Comparison of ENCODE assay signal across 24 mouse cellular contexts in genomic region chr10:21673831-21674230, GRCm38 (mm10).
DNase-seq lines count a peak whose midpoint lies in the region; ATAC-seq and TF ChIP-seq lines count a peak whose summit lies in the region.
"Had no signal": no experiment of that assay in that cellular context is flagged by ENCODE, and none has a peak within 500 bp of the region (broad histone marks: within the 10 kb centered on the region; RNA-seq: fewer than 3 reads in every experiment).

No protein-coding gene starts in this region.

- TF ChIP-seq POLR2A in small intestine, adult 2 months (IDR thresholded peaks at IDR 0.05; ENCODE audit: low read depth, low read length): no peak

- 40% methylated on average over 1 of the region's 1 CpGs for WGBS in heart, embryonic 11.5 days (ENCODE audit: insufficient replicate concordance)
- 46% methylated on average over 1 of the region's 1 CpGs for WGBS in heart, embryonic 16.5 days
- WGBS in intestine, embryonic 14.5 days: 100% methylated on average over 1 of the region's 1 CpGs
- WGBS in intestine, embryonic 16.5 days: 79% methylated on average over 1 of the region's 1 CpGs
- 85% methylated on average over 1 of the region's 1 CpGs for WGBS in small intestine, adult 2 months

- no peak for TF ChIP-seq CTCF in small intestine, adult 2 months (IDR thresholded peaks at IDR 0.05; ENCODE audit: extremely low read depth, insufficient read length, insufficient replicate concordance, low read depth, low read length)

- H3K9ac ChIP-seq in heart, embryonic 11.5 days (ENCODE audit: low read depth, low read length): no peak overlapping the region
- H3K9ac ChIP-seq in heart, embryonic 16.5 days (ENCODE audit: low read length): no peak overlapping the region
- no peak overlapping the region for H3K9ac ChIP-seq in intestine, embryonic 14.5 days (ENCODE audit: low read length)
- no peak overlapping the region for H3K9ac ChIP-seq in intestine, embryonic 16.5 days (ENCODE audit: low read depth, low read length)
- H3K9ac ChIP-seq: hindbrain, embryonic 15.5 days had no signal

- H3K9me3 ChIP-seq in heart, embryonic 11.5 days (replicated peaks; ENCODE audit: control insufficient read depth, low read length): 0 out of 2 replicates have a peak, but pooled peaks cover 2% of the 10 kb centered on the region
- no peaks in the 10 kb centered on the region; the same call in 1 of the 2 replicates for H3K9me3 ChIP-seq in heart, embryonic 16.5 days (replicated peaks; ENCODE audit: control insufficient read depth, low read length)
- no peaks in the 10 kb centered on the region for H3K9me3 ChIP-seq in intestine, embryonic 14.5 days (ENCODE audit: control insufficient read depth, low read length)
- H3K9me3 ChIP-seq in intestine, embryonic 16.5 days (ENCODE audit: control insufficient read depth, low read length): no peaks in the 10 kb centered on the region
- H3K9me3 ChIP-seq: forebrain, embryonic 10.5 days; G1E; hindbrain, embryonic 15.5 days had no signal

- peak; percentile 74 for DNase-seq in heart, adult 11 months
- DNase-seq in heart, postnatal 10 days: no peak
- DNase-seq in intestine, embryonic 14.5 days (ENCODE audit: low spot score): peak; percentile 10
- DNase-seq: adrenal gland, postnatal 10 days; adrenal gland, postnatal 36 days; B cell, adult 2 months; cerebellum, adult 18-20 months; cerebellum, adult 9-10 months; cerebellum, postnatal 14 days; gastrocnemius, postnatal 25 days; heart, postnatal 14 days; kidney, adult 18-20 months; kidney, adult 9 months had no signal

- intact Hi-C loops in heart, postnatal 10 days (cut with DNase I): loop anchor here (10.0 kb wide), 1 partner anchor 209 kb away; no protein-coding TSS in a partner anchor

- H3K27me3 ChIP-seq in heart, embryonic 11.5 days (ENCODE audit: control insufficient read depth, insufficient read depth, low read length): no peaks in the 10 kb centered on the region
- no peaks in the 10 kb centered on the region for H3K27me3 ChIP-seq in heart, embryonic 16.5 days (ENCODE audit: control insufficient read depth, insufficient read depth, low read length)
- H3K27me3 ChIP-seq in intestine, embryonic 14.5 days (replicated peaks; ENCODE audit: control insufficient read depth, insufficient read depth, low read length): no peaks in the 10 kb centered on the region
- no peaks in the 10 kb centered on the region for H3K27me3 ChIP-seq in intestine, embryonic 16.5 days (replicated peaks; ENCODE audit: control insufficient read depth, insufficient read depth, low read length)
- H3K27me3 ChIP-seq in small intestine, adult 2 months (ENCODE audit: control insufficient read depth, insufficient read depth, low read length): no peaks in the 10 kb centered on the region
- H3K27me3 ChIP-seq: CH12.LX; hindbrain, embryonic 15.5 days; Patski had no signal

- H3K36me3 ChIP-seq in heart, embryonic 11.5 days (ENCODE audit: control insufficient read depth, insufficient read depth, low read length): no peaks in the 10 kb centered on the region
- H3K36me3 ChIP-seq in heart, embryonic 16.5 days (ENCODE audit: control insufficient read depth, insufficient read depth): no peaks in the 10 kb centered on the region
- H3K36me3 ChIP-seq in intestine, embryonic 14.5 days (ENCODE audit: control insufficient read depth, insufficient read depth, low read length): no peaks in the 10 kb centered on the region
- no peaks in the 10 kb centered on the region for H3K36me3 ChIP-seq in intestine, embryonic 16.5 days (ENCODE audit: control insufficient read depth, insufficient read depth, low read length)
- H3K36me3 ChIP-seq in small intestine, adult 2 months (ENCODE audit: control insufficient read depth, insufficient read depth, low read length): no peaks in the 10 kb centered on the region
- H3K36me3 ChIP-seq: forebrain, embryonic 10.5 days; G1E; hindbrain, embryonic 15.5 days had no signal

- no peak overlapping the region for H3K4me3 ChIP-seq in heart, embryonic 11.5 days (ENCODE audit: low read depth, low read length)
- no peak overlapping the region for H3K4me3 ChIP-seq in heart, embryonic 16.5 days (ENCODE audit: low read length)
- H3K4me3 ChIP-seq in intestine, embryonic 14.5 days (ENCODE audit: low read depth, low read length): no peak overlapping the region
- no peak overlapping the region for H3K4me3 ChIP-seq in intestine, embryonic 16.5 days (ENCODE audit: low read length)
- H3K4me3 ChIP-seq in small intestine, adult 2 months (ENCODE audit: low read depth, low read length): no peak overlapping the region
- H3K4me3 ChIP-seq: forebrain, embryonic 10.5 days; heart, adult 2 months; hindbrain, embryonic 15.5 days had no signal

- no peak for ATAC-seq in heart, embryonic 11.5 days (replicated peaks; ENCODE audit: insufficient number of reproducible peaks, low FRiP score, low TSS enrichment)
- ATAC-seq in heart, embryonic 16.5 days (replicated peaks; ENCODE audit: extremely low read depth, insufficient read depth, low FRiP score): 0 out of 2 replicates have a peak, but pooled peaks have one; percentile 10
- no peak for ATAC-seq in intestine, embryonic 14.5 days (replicated peaks; ENCODE audit: low FRiP score, low TSS enrichment, low read depth)
- no peak for ATAC-seq in intestine, embryonic 16.5 days
- ATAC-seq: forebrain, embryonic 14.5 days; Patski had no signal

- no peaks in the 10 kb centered on the region; the same call in 1 of the 2 replicates for H3K4me1 ChIP-seq in heart, embryonic 11.5 days (ENCODE audit: control insufficient read depth, insufficient read depth, low read length)
- peaks cover 23% of the 10 kb centered on the region for H3K4me1 ChIP-seq in heart, embryonic 16.5 days (ENCODE audit: control insufficient read depth, insufficient read depth, low read length)
- no peaks in the 10 kb centered on the region for H3K4me1 ChIP-seq in intestine, embryonic 14.5 days (replicated peaks; ENCODE audit: control insufficient read depth, insufficient read depth, low read length)
- H3K4me1 ChIP-seq in intestine, embryonic 16.5 days (ENCODE audit: control insufficient read depth, insufficient read depth, low read length): 0 out of 2 replicates have a peak, but pooled peaks cover 2% of the 10 kb centered on the region
- peaks cover 9% of the 10 kb centered on the region; the same call in 1 of the 2 replicates for H3K4me1 ChIP-seq in small intestine, adult 2 months (ENCODE audit: control insufficient read depth, insufficient read depth, insufficient read length, low read length)
- H3K4me1 ChIP-seq: hindbrain, embryonic 15.5 days had no signal

- no peak overlapping the region for H3K27ac ChIP-seq in heart, embryonic 11.5 days (ENCODE audit: low read depth, low read length)
- H3K27ac ChIP-seq in heart, embryonic 16.5 days (ENCODE audit: low read length): no peak overlapping the region
- H3K27ac ChIP-seq in intestine, embryonic 14.5 days (ENCODE audit: low read depth): no peak overlapping the region
- H3K27ac ChIP-seq in intestine, embryonic 16.5 days (ENCODE audit: low read length): no peak overlapping the region
- H3K27ac ChIP-seq in small intestine, adult 2 months (ENCODE audit: insufficient read depth, low read depth, low read length): peak overlapping the region; percentile 73
- H3K27ac ChIP-seq: forebrain, embryonic 10.5 days; heart, adult 2 months; hindbrain, embryonic 15.5 days had no signal

- H3K4me2 ChIP-seq in heart, embryonic 11.5 days: no peak overlapping the region
- H3K4me2 ChIP-seq in heart, embryonic 16.5 days (ENCODE audit: low read depth, low read length): no peak overlapping the region
- no peak overlapping the region for H3K4me2 ChIP-seq in intestine, embryonic 14.5 days (ENCODE audit: low read length)
- H3K4me2 ChIP-seq in intestine, embryonic 16.5 days (ENCODE audit: low read depth, low read length): no peak overlapping the region
- H3K4me2 ChIP-seq: hindbrain, embryonic 15.5 days had no signal

Comparison
In these comparisons a context has a peak if more than half of its experiments do, and no peak if none do; other contexts are left out.
1. DNase-seq: peak in heart, adult 11 months (single experiment) and intestine, embryonic 14.5 days (single experiment); none in heart, postnatal 10 days (0 of 2).